Mouse (Mus musculus) cerebellum, adult 2 months (tissue): ENCODE results near the gene Pip4k2b. TPM values are rescaled to one million over a fixed set of nuclear protein-coding genes. Genes with fewer than 3 reads are reported as not detected.

Source experiments
- DNase-seq, 2 experiments: peaks; one replicate each; pipeline ENCODE4 v3.0.0; 2021
- H3K27ac ChIP-seq: fragments of 200-500 bp; 2 replicates; pipeline ENCODE4 v1.5.1; 2012; ENCODE audit warnings: low read length, control low read depth, inconsistent platforms; ENCODE audit not compliant: insufficient read depth
- H3K27me3 ChIP-seq: fragments of 200-500 bp; 2 replicates; pipeline ENCODE4 v1.6.1; 2012; ENCODE audit warnings: inconsistent platforms, mild to moderate bottlenecking, low read length, moderate library complexity; ENCODE audit not compliant: control insufficient read depth, insufficient read depth
- H3K4me1 ChIP-seq: fragments of 200-500 bp; 2 replicates; pipeline ENCODE4 v1.6.1; 2011; ENCODE audit warnings: low read length; ENCODE audit not compliant: control insufficient read depth, insufficient read depth
- H3K4me3 ChIP-seq: fragments of 200-500 bp; replicated peaks from 2 replicates; pipeline ENCODE3; 2011; ENCODE audit warnings: mild to moderate bottlenecking, low read depth, low read length, control low read depth; ENCODE audit not compliant: insufficient read depth
- CTCF ChIP-seq: fragments of 200-500 bp; IDR thresholded peaks from 2 replicates; pipeline ENCODE4 v1.5.1; 2011; ENCODE audit warnings: low read depth, mild to moderate bottlenecking, control low read depth, low read length, moderate library complexity, borderline replicate concordance; ENCODE audit not compliant: insufficient read depth
- POLR2A ChIP-seq: fragments of 200-500 bp; IDR thresholded peaks from 2 replicates; pipeline ENCODE4 v1.6.1; 2011; ENCODE audit warnings: low read length, control low read depth, borderline replicate concordance; ENCODE audit not compliant: insufficient read depth
- whole genome bisulfite sequencing: fragments of 180-500 bp; shearing (Covaris S2); methylation state at CpG from one replicate; pipeline ENCODE4 v1.1.7; 2018; 5-methylcytosine and 5-hydroxymethylcytosine counted together
- polyA plus RNA-seq: library from polyadenylated mRNA; depleted of rRNA; stranded (reverse); fragments of >200 nt; gene quantifications from 2 replicates; pipeline ENCODE4 v1.2.3, GENCODE M21; 2012

Pip4k2b gene
- polyA plus RNA-seq, 1 experiment: 49.5 TPM

DNA sequence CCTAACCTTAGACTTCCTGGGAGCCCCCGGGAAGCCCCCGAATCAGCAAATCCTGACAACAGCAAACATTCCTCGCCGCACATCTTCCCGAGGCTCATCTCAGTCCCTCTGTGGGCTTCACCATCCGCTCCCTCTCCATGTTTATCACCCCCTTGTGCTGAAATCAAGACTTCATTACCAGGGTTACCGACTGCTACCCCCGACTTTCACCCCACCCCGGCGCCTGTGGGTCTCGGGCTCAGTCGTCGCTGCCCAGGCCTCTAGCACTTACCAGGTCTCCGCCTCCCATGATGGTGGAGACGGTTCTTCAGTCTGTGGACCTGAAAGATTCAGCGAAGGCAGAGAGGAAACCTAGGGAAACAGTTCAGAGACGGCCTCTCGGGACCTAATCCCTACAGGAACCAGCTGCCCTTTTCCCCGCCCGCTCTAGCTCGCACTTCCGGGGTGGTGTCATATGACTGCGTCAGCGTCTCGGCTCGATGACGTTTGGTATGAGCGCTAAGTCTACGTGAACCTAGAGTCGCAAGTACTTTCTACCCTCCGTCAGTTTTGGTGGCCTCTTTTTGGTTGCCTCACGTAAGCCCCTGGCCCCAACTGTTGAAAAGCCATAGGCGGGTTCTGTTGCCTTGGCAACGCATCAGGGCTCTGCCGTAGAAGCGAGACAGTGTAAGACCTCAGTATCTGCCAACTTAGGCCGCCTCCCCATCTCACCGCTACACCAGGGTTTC is 21.8 kb upstream of the Pip4k2b start, which contains the start of gene Cwc25:
Gene Cwc25, minus strand, starts transcription at position 403 of the 728 bp plus-strand sequence.
- Histone ChIP-seq H3K4me1 (peaks cover 8% of the 10 kb centered on the region; the same call in 1 of the 2 replicates), H3K27ac (peak within 1 kb of the TSS; percentile 91), H3K4me3 (peak within 1 kb of the TSS; percentile 95), H3K27me3 (no peaks in the 10 kb centered on the region)
- WGBS: under 1% methylated on average over 38 of the region's 38 CpGs
- TF ChIP-seq POLR2A (peak; percentile 93; the same call in 1 of the 2 replicates), CTCF (no peak)
- peak; percentile 95 to 96 for DNase-seq

- TF ChIP-seq CTCF (no peak), POLR2A (no peak)
- H3K27ac ChIP-seq: no peak overlapping the region
- DNase-seq: no peak
- peaks cover 8% of the 10 kb centered on the region; the same call in 1 of the 2 replicates for H3K4me1 ChIP-seq
- H3K27me3 ChIP-seq: no peaks in the 10 kb centered on the region
- H3K4me3 ChIP-seq: no peak overlapping the region
Measured at GRCm38 (mm10) chr11:97761638-97762037, 17.1 kb upstream of the Pip4k2b start.

DNA sequence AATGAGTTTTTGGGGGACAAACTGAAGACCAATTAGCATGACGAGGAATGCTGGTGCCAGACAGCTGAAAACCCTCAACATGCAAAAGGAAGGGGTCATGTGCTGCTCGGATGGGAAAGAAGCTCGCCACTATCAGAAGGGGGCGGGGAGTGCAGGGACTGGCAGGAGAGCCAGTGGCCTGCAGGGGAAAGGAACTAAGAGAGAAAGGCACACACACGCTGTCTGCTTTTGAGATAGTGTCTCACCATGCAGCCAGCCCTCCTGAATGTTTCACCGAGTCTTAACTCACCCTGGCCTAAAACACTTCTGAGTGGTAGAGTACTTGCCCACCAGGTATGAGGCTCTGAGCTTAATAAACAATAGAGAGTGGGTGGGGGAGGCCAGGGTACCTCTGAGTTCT is 14.4 kb upstream of the Pip4k2b start:
- no peaks in the 10 kb centered on the region for H3K4me1 ChIP-seq
- H3K27me3 ChIP-seq: no peaks in the 10 kb centered on the region
- no peak overlapping the region for H3K4me3 ChIP-seq
- H3K27ac ChIP-seq: no peak overlapping the region
- DNase-seq: no peak
- TF ChIP-seq POLR2A (no peak), CTCF (no peak)
- WGBS: 80% methylated on average over 6 of the region's 6 CpGs

GRCm38 (mm10) chr11:97758125-97758524 is 13.6 kb upstream of the Pip4k2b start:
- 91% methylated on average over 1 of the region's 1 CpGs for WGBS
- Histone ChIP-seq H3K27ac (no peak overlapping the region), H3K4me3 (no peak overlapping the region), H3K27me3 (no peaks in the 10 kb centered on the region), H3K4me1 (no peaks in the 10 kb centered on the region)
- no peak for DNase-seq
- TF ChIP-seq POLR2A: no peak
- TF ChIP-seq CTCF: no peak

DNA sequence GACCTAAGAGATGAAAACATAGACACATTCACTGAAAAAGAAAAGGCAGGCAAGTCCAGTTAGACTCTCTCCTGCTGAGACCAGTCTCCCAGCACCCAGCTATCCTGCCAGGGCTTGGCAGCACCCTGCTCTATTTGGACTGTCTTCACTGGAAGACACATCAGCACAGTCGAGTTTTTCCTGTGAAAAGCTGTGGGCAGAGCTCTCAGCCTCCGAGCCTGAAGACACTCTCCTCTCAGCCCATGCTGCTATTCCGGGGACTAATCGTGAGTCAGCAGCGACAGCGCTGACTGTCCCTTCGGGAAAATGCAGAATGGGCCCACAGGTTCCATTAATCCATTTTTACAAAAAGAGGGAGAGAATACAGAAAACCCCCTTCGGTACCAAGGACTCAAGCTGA is 8.8 kb upstream of the Pip4k2b start:
- DNase-seq: no peak
- no peaks in the 10 kb centered on the region for H3K27me3 ChIP-seq
- H3K4me3 ChIP-seq: no peak overlapping the region
- TF ChIP-seq POLR2A (no peak), CTCF (no peak)
- no peaks in the 10 kb centered on the region for H3K4me1 ChIP-seq
- H3K27ac ChIP-seq: no peak overlapping the region
- 88% methylated on average over 8 of the region's 8 CpGs for WGBS

DNA sequence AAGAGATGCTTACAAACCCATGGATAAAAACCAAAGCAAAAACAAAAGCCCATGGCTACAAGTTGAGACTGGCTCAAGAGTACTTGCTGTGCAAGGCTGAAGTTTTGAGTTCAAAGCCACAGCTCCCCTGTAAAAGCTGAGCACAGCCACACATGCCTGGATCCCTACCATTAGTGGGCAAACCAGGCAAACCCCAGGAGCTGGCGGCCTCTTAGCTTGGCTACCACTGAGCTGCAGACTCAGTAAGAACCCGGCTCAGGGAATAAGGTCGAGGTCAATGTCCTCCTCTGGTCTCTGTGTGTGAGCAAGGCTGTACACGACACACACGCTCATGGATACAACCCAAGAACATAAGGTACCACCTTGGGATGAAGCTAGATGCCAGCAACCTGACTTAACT is 4.0 kb upstream of the Pip4k2b start:
- Histone ChIP-seq H3K4me1 (peaks cover 2% of the 10 kb centered on the region), H3K27ac (no peak overlapping the region), H3K4me3 (no peak overlapping the region), H3K27me3 (no peaks in the 10 kb centered on the region)
- TF ChIP-seq POLR2A (no peak), CTCF (no peak)
- DNase-seq: no peak
- 59% methylated on average over 5 of the region's 5 CpGs for WGBS

GRCm38 (mm10) chr11:97747773-97748172 is 3.3 kb upstream of the Pip4k2b start:
- Histone ChIP-seq H3K27ac (no peak overlapping the region), H3K4me3 (no peak overlapping the region), H3K4me1 (peaks cover 8% of the 10 kb centered on the region), H3K27me3 (no peaks in the 10 kb centered on the region)
- 72% methylated on average over 8 of the region's 8 CpGs for WGBS
- no peak for DNase-seq
- TF ChIP-seq CTCF (no peak), POLR2A (no peak)

- H3K27me3 ChIP-seq: no peaks in the 10 kb centered on the region
- H3K27ac ChIP-seq: no peak overlapping the region
- H3K4me1 ChIP-seq: peaks cover 16% of the 10 kb centered on the region
- peak overlapping the region; percentile 100 for H3K4me3 ChIP-seq
- WGBS: 4% methylated on average over 13 of the region's 13 CpGs
- no peak for TF ChIP-seq POLR2A
- TF ChIP-seq CTCF: no peak
- DNase-seq: no peak
Measured at GRCm38 (mm10) chr11:97745331-97745721, 822 bp upstream of the Pip4k2b start.
